Mouse (Mus musculus): ENCODE data around the gene Zcchc9. TPM values are rescaled to one million over a fixed set of nuclear protein-coding genes. Genes with fewer than 3 reads are reported as not detected.

The Zcchc9 gene
- polyA plus RNA-seq, 1 experiment from 2014 or later: 33.6 TPM

DNA sequence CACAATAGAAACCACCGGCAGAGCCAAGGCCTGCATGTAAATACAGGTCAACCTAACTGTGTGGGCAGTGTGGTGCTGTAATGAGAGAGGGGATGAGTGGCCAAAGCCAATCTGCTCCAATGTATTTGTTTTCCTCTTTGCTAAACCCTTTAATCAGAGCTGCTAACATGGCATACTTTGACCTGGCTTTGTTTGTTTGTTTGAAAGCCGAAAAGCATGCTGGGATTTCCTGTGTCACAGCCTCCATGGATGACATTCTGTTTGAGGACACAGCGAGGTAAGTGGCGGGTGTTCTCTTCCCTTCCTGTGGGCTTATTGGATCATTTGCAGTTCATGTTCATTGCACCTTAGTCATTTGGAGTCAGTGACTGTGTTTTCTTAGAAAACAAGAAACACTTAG is 57.5 kb downstream of the Zcchc9 start:
- no peaks in the 10 kb centered on the region for H3K9me3 ChIP-seq (ENCODE audit: low read length)
- no peak overlapping the region for H3K4me3 ChIP-seq (ENCODE audit: low read length)
- no peak overlapping the region for H3K9ac ChIP-seq (replicated peaks; ENCODE audit: low read length)
- no peaks in the 10 kb centered on the region for H3K27me3 ChIP-seq (ENCODE audit: insufficient read depth, low read length)
- no peak overlapping the region for H3K4me2 ChIP-seq (replicated peaks; ENCODE audit: low read depth, low read length)
- no peak for ATAC-seq (ENCODE audit: low FRiP score, low TSS enrichment)
- WGBS: 39% methylated on average over 4 of the region's 4 CpGs
- no peaks in the 10 kb centered on the region for H3K36me3 ChIP-seq (ENCODE audit: insufficient read depth, low read length)
- H3K4me1 ChIP-seq (ENCODE audit: insufficient read depth, low read length): no peaks in the 10 kb centered on the region
- no peak overlapping the region for H3K27ac ChIP-seq (ENCODE audit: low read length)

DNA sequence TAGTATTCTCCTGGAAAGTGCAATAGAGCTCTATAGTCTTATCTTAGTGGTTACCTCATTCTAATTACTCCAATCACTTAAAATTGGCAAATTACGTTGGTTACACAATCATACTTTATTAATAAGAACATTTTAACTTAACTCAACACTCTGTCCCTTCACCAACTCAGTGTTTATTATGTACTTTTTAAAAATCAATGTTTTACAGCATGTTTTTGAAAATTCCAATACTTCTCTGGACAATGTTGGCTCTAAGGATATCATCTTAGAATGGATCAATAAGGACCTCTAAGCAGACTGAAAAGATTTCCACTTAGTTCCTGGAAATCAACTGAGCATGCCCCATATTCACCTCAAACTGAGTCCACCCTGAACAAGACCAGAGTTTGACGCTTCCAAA is 59.1 kb downstream of the Zcchc9 start:
- WGBS: 89% methylated on average over 2 of the region's 2 CpGs
- Histone ChIP-seq H3K9me3 (ENCODE audit: low read length) (no peaks in the 10 kb centered on the region), H3K4me3 (ENCODE audit: low read length) (no peak overlapping the region), H3K4me2 (replicated peaks; ENCODE audit: low read depth, low read length) (no peak overlapping the region), H3K9ac (replicated peaks; ENCODE audit: low read length) (no peak overlapping the region), H3K4me1 (ENCODE audit: insufficient read depth, low read length) (no peaks in the 10 kb centered on the region), H3K27ac (ENCODE audit: low read length) (no peak overlapping the region), H3K27me3 (ENCODE audit: insufficient read depth, low read length) (no peaks in the 10 kb centered on the region), H3K36me3 (ENCODE audit: insufficient read depth, low read length) (no peaks in the 10 kb centered on the region)
- no peak for ATAC-seq (ENCODE audit: low FRiP score, low TSS enrichment)

Small RNA genes within 50 kb of the gene (microRNA-seq; reads per million reads assigned to microRNA genes)
- gene Gm27656: not detected

Other genes with a start within 250 kb of the Zcchc9 start
- 0.07 and 0.21 TPM in 2 replicates for gene Acot12, start 66.2 kb downstream of the Zcchc9 start, polyA plus RNA-seq (2015; fragmentation: Nextera tagmentation; extraction: Ambion mirVana)
- 0.37 and 0.46 TPM in 2 replicates for gene Ckmt2, start 69.2 kb upstream of the Zcchc9 start, polyA plus RNA-seq (2015; fragmentation: Nextera tagmentation; extraction: Ambion mirVana)

All from kidney, embryonic 16.5 days (tissue).